Mouse (Mus musculus) cerebellum, postnatal 4 days (tissue): ENCODE measurements around the gene Copz1.

Experiments used
- DNase-seq, 2 experiments: peaks; one replicate each; pipeline ENCODE4 v3.0.0; 2022; ENCODE audit warnings: low spot score in 2 of 2, mixed read lengths in 1 of 2

Copz1 gene

DNA sequence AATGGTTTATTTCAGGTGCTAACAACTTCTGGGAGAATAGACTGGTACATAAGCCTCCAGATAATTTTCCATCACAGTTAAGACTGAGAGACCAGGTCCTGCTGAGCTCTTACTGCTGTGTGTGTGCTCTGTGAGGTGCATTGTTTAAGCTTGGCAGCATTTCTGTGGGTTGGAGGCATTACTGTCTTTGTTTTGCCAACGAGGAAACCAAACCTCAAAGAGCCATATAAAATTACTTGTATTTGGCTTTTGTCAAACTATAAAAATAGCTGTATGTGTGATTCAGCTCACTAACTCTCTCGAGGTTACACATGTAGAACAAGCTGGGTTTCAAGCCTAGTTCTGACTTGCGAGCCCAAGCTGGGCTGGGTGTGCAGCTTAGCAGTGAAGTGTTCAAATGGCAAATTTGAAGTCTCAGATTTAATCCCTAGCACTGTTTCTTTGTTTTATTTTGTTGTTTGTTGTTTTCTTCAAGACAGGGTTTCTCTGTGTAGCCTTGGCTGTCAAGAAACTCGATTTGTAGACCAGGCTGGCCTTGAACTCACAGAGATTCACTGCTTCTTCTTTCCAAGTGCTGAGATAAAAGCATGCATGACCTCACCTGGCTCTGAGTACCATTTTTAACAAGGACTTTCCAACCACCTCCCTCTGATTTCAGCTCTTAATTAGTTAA is 20.3 kb downstream of the Copz1 start:
- no peak for DNase-seq

DNA sequence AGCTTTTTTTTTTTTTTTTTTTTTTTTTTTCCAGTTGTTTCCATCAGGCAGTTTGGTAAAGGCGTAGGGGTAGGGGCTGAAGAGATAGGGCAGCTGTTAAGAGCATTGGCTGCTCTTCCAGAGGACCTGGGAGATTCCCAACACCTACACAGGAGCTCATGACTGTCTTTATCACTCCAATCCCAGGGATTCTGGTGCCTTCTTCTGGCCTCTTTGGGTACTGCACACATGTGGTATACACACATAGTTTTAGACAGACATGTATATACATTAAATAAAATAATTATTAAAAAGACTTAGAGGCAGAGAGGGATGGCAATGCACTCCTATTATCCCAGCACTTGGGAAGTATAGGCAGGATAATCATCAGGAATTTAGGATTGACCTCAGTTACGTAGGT is 20.9 kb downstream of the Copz1 start:
- DNase-seq = no peak

- no peak for DNase-seq
Measured at GRCm38 (mm10) chr15:103294649-103295048, 22.1 kb downstream of the Copz1 start.

- no peak for DNase-seq
Measured at GRCm38 (mm10) chr15:103295851-103296250, 23.3 kb downstream of the Copz1 start.

- DNase-seq = no peak
Measured at GRCm38 (mm10) chr15:103297313-103297712, 24.8 kb downstream of the Copz1 start.

DNA sequence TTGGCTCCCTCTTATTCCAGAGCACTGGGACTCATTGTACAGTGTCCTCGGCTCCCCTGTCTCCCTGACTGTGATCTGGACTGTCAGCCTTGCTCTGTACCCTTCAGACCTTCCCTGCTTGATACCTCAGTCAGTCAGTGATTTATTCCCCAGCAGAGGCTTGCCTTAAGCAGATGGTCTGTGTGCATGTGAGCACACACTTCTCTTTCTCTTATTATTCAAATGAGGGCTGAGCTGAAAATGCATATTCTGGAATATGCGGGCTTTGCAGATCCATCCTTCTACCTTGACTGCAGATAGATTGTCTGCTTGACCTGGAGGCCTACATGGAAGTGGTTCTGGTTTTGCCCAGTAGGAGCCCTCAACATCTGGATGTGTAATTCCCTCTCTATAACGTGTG is 25.5 kb downstream of the Copz1 start:
- DNase-seq = no peak

DNA sequence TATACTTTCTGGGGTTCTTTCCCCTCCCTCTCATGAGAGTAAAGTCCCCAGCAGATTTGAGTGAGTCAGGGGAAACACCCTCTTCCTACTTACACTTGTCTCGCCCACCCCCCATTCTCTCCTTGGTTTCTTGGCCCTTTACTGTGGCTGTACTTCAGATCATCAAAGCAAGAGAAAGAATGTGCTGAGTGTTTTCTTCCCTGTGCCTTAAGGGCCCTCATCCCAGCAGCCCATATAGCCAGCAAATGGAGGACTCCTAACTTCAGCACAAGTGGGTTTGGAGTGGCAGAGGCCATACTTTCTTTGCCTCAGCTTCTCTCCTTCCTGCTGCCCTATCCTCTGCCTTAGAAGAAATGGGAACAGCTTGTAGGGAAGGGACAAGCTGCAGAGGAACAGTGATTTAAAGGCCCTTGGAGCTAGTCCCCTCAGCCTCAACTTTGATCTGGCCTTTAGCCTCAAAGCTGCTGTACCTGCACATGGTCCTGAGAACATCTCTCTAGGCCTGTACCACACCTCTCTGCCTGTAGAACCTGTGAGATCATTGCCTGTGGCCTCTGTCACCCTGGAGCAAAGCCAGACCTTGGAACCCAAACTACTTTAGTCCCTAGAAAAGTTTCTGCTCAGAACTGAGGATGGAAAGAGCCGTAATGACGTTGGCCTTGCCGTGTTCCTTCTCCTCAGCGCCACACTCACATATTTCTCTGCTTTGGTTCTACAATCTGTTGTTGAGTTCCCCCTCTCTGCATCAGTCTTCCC is 26.5 kb downstream of the Copz1 start:
- DNase-seq = no peak

- no peak for DNase-seq
Measured at GRCm38 (mm10) chr15:103299644-103300043, 27.1 kb downstream of the Copz1 start.

DNA sequence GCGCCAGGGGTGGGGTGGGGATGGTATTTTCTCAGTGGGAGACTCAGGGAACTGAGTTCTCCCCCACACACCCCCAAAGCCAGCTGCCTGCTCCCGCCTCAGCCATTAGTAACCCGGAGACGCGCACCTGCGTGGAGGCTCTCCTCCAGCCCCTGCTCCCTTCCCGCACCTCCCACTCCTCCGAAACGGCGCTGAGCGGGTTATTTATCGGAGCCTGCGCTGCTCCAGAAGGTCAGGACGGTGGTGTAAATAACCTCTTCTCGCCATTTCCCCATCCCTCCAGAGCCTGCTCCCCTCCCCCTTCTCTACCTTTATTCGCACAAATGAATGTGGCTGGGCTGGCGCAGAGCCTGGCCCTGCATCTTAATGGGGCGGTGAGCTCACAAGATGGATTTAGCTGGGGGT is 27.6 kb downstream of the Copz1 start:
- DNase-seq = peak in 1 of 2 experiments; percentile 60

- no peak for DNase-seq
Measured at GRCm38 (mm10) chr15:103300560-103300959, 28.0 kb downstream of the Copz1 start.

GRCm38 (mm10) chr15:103301046-103301445 is 28.5 kb downstream of the Copz1 start:
- no peak for DNase-seq

DNA sequence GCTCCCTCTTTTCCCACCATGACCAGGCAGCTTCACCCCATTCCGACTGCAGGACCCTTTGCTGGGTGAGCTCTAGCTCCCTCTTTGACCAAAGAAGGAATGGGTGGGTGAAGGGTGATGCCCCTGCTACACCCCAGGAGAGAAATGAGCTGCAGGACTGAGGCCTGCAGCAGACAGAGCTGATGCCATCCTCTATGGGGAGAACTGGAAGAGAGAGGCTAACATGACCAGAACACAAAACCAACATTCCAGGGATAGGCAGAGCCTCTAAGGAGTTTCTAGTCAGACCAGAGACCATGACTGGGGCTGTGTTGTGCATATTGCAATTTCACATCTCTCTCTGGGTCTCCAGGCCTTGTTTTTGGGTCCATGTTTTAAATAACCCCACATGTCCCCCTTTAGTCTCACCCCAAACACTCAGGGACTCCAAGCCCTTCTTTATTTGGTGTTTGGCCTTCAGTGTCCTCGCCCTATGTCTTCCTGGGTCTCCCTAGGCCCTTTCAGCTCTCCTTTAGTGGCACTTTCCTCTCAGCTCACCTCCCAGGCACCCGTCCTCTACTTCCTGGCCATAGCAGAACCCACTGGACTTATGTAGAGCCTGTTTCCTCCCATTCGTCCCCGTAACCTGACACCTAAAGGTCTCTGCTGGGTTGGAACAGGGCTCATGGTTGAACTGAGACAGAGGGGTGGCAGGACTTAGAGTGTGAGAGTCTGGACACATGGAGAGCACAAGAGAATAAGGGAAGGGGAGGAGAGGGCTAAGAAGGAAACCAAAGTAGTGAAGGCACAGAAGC is 29.2 kb downstream of the Copz1 start:
- no peak for DNase-seq

DNA sequence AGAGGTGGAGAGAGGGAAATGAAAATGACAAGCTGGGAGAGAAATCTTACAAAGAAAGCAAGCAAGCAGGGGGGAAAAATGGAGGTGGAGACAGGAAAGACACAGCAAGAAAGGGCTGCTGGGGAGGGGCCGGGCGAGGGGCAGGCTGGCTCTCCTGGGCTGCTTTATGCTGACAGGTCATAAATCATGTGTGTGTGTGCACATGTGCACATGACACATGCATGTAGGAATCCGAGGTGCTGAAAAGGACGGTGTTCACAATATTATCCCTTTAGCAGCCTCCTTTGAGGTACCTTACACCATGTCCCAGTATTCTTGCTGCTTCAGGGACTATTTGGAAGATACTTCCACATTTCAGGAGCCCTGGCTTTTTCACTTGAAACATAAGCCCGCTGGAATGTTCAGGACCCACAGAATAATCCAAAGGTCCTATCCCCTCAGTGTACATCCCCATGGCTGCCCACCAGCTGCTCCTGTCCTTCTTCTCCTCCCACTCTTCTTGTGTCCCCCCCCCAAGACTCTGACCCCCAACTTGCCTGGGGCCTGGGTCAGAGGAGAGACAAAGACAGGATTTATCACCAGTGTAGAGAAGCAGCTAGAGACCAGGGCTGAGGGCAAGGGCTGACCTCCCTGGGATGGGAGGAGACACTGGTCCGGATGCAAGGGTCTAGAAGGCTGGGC is 30.0 kb downstream of the Copz1 start:
- no peak for DNase-seq

GRCm38 (mm10) chr15:103303916-103304615 is 31.6 kb downstream of the Copz1 start:
- no peak for DNase-seq

- DNase-seq = peak in 1 of 2 experiments; percentile 20
Measured at GRCm38 (mm10) chr15:103304616-103304969, 32.1 kb downstream of the Copz1 start.

DNA sequence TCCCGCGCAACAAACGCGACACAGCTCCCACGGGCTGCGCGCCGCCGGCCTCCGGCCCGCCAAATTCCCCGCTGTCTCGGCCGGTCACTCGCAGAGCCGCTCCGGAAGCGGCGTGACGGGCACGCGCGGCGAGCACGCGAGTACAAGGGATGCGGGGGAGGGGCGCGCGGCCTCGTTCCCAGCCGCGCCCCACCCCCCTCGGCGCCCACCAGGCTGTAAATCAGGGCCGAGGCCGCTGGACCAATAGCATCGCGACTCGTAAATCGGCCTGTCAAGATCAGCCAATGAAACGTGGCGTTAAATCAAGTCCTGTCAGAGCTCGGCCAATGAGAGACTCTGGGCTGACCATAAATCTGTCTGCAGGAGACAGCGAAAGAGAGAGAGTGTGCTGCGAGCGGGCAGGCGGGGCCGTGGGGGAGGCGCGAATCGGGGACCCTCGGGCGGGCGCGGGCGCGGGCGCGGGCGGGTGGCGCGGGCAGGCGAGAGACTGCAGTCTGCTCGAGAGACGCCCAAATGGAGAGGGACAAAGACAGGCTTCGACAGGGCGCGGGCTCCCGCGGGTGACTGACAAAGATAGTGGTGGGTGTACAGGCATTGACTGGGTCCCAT is 32.7 kb downstream of the Copz1 start:
- DNase-seq = peak; percentile 98 to 99

DNA sequence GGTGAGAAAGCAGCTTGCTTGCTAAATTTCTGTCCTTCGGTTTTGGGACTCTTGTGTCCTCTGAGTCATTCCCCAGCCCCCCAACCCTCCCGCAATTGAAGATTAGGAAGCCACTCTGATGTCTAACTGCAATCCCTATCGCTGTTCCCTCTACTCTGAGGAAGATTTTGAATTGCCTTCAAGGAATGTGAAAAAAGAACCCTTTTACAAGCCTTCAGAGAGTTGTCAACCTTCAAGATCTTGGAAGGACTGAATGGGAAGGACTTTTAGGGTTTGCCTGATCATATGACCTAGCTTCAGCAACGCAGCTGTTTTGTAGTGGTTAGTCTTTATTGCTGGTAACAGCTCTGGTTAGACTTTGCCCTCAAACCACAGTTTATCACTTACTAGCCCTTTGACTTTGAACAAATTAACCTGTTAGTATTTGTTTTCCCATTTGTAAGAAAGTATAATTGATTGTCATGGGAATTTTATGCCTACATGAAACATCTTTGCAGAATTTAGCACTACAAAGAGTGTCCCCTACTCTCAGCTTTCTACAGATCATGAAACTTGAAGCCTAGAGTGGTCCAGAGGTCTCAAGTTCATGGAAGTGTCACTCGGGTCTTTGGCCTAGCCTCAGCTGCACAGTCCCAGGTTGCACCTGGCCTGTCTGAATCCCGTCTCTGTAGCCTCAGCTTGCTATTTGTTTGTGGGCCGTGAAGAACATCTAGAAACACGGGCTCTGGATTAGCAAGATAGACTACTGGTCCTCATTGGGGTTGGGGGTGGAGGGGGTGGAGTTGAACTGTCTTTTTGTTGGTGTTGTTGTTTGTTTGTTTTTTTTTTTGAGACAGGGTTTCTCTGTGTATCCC is 33.5 kb downstream of the Copz1 start:
- DNase-seq = no peak

DNA sequence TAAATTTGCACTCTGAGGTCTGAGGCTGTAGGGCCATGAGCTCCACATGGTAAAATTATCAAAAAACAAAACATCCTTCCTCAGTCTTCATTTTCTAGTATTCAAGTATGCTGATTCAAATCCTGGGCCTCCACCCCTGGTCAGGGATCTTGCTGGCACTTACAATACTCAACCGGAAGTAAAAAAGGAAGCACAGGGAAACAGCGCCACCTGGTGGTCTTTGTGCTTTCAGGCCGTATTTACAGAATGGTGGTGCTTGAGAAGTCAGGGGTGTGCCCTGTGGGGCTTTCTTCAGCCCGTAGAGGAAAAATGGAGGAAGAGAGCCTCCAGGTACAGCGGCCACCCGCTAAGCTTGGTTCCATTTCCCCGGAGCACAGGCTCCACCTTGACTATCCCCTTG is 34.6 kb downstream of the Copz1 start:
- peak; percentile 89 to 94 for DNase-seq

GRCm38 (mm10) chr15:103308056-103308875 is 35.8 kb downstream of the Copz1 start:
- DNase-seq = no peak
